Mouse (Mus musculus) mesoderm, embryonic 11.5 days (tissue): ENCODE results near the gene Sox11.

Experiments
- DNase-seq: peaks from one replicate; pipeline ENCODE4 v3.0.0-alpha.2; 2012; ENCODE audit warnings: low read depth, low spot score

The Sox11 gene

GRCm38 (mm10) chr12:27336801-27337200 lies 5.6 kb downstream of the Sox11 start:
- DNase-seq = no peak

DNA sequence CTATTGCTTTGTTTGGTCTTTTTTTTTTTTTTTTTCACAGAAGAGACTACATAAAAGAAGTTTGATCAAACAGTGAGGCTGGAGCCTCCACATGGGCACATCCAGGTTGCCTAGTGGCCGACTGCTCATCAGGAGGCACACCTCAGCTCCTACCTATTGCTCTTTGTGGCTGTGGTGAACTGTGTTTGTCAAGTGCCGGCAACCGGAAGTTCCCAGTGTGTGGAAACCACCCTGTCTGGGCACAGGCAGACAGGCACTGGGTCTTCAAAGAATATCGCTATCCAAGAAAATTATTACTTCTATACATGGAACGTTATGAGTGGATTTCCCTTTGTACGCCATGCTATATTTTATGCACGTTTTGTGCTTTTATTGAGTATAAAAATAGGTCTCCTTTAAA lies 6.0 kb downstream of the Sox11 start:
- DNase-seq = no peak

- DNase-seq = no peak
These were observed 6.9 kb downstream of the Sox11 start for GRCm38 (mm10) chr12:27335356-27336055.

DNA sequence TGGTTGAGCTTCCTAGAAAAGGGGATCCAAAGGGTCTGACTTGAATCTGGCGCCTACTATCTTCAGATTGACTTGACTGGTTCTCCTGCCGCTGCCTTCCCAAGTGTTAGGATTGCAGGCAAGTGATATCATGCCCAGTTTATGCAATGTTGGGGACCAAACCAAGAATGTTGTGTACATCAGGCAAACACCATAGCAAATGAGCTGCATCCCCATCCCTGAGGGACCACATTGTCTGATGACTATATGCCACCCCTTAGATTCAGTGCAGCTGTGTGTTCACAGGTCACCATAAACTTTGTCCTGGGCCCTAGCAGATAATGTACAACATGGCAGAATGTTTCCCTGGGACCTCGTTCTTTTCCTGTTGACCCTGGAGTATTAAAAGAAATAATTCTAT lies 8.8 kb downstream of the Sox11 start:
- no peak for DNase-seq

- no peak for DNase-seq
These were observed 19.0 kb downstream of the Sox11 start for GRCm38 (mm10) chr12:27323423-27323822.

- no peak for DNase-seq
These were observed 21.7 kb downstream of the Sox11 start for GRCm38 (mm10) chr12:27320705-27321104.

- no peak for DNase-seq
These were observed 29.4 kb downstream of the Sox11 start for GRCm38 (mm10) chr12:27312985-27313384.

DNA sequence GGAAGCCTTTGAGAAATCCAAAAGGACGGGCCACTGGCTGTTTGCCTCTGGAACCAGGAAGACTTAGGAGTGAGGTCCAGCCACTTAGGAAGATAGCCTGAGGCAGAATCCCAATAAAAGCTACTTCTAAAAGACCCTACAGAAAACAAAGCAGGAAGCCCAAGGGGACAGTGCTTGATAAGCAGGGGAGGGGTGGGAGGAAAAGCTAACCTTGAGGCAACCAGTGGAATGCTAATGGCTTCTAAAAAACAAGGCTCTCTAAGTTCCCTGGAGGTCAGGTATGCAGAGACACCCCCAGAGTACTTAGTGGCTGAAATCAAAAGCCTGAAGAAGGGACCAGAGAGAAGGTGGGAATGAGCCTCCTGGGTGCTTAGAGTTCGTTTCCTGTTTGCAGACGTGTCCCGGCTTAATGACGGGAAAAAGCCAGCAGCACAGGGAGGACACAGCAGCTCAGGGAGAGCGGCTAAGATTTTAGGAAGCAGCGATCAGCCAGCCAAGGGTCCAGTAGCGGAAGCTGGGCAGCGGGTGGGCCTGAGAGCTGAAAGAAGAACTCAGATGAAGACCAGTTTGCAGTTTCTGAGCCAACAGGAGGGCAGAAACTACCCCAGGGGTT lies 30.4 kb downstream of the Sox11 start:
- no peak for DNase-seq

- DNase-seq = no peak
These were observed 31.0 kb downstream of the Sox11 start for GRCm38 (mm10) chr12:27311316-27311832.

GRCm38 (mm10) chr12:27310703-27311102 lies 31.7 kb downstream of the Sox11 start:
- no peak for DNase-seq

- DNase-seq = no peak
These were observed 32.4 kb downstream of the Sox11 start for GRCm38 (mm10) chr12:27309969-27310368.

- DNase-seq = no peak
These were observed 37.5 kb downstream of the Sox11 start for GRCm38 (mm10) chr12:27304713-27305437.

- DNase-seq = no peak
These were observed 39.2 kb downstream of the Sox11 start for GRCm38 (mm10) chr12:27303190-27303589.

DNA sequence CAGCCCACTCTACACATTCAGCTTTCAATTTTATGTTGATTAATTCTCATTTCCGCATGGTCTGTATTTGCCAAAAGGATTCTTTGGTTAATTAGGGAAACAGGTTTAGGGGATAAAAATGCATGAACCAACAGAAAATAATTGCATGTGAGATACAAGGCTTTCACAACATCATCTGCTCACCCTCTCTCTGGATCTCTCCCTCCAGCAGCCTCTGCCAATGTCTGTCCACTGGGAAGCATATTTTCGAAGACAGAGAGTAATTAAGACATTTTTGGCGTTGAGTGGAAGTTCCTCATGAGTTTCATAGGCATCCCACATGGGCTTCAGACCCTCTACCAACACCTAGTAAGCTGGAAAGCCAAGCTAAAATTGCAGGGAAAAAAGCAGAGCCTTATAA lies 43.7 kb downstream of the Sox11 start:
- DNase-seq = no peak

DNA sequence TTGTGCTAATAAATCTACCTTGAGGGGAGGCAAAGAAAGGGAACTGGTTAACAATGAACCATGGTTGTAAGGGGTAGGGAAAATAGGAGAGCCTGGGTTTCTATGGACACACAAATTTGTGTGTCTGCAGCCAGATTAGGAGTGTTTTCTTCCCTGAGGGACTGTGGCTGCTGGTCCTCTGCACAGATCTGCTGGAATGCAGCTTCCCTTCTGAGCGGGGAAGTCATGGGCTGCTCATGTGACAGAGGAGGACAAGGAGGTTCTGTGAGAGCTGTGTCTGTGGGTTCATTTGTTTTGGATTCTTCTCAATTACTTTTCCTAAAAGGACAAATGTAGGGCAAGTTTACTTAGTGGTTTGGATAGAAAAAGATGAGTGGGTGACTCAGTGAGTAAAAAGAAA lies 48.2 kb downstream of the Sox11 start:
- no peak for DNase-seq

DNA sequence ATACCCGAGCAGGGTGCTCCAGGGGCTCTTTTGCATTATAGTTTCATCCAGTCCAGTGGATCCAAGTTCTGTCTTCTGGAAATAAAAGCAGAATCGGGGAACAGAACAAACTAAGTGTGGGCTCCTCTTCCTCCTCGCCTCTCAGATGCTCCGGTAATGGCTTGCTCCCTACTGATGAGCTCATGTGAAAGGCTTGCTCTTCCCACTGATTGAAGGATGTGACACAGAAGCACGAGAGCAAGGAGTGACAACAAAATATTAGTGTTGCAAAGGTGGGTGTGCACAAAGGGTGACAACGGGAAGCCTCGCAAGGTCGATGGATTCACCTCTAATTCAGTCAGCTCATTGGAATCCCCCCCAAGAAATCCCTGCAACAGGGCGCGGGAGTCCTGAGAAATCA lies 48.6 kb downstream of the Sox11 start:
- no peak for DNase-seq

DNA sequence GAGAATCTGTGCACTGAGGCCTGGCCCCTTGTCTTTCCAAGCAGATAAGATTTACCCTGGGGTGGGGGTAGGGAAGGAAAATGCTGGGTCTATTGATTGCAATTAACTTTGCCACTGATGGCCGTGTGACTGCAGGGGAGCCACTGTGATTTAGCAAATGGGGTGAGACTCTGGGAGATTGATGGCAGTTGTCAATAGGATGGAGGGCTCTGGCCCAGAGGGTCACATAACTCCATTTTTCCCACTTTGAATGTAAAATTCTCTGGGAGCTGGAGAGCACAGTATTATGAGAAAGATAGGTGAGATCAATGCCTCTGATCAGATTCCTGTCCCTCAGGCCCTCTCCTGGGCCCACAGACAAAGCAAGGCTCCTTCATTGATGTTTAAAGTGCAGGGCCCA lies 49.2 kb downstream of the Sox11 start:
- no peak for DNase-seq
